14 mouse cellular contexts compared by ENCODE assay signal in genomic region chr10:22699487-22700335, GRCm38 (mm10). TPM values are rescaled to one million over a fixed set of nuclear protein-coding genes. Genes with fewer than 3 reads are reported as not detected.
DNase-seq lines count a peak whose midpoint lies in the region; ATAC-seq and TF ChIP-seq lines count a peak whose summit lies in the region.
"Had no signal": no experiment of that assay in that cellular context is flagged by ENCODE, and none has a peak within 500 bp of the region (broad histone marks: within the 10 kb centered on the region; RNA-seq: fewer than 3 reads in every experiment).

No protein-coding gene starts in this region.

- no peak for TF ChIP-seq POLR2A in cerebellum, adult 2 months (IDR thresholded peaks at IDR 0.05; ENCODE audit: borderline replicate concordance, insufficient read depth, low read length)
- TF ChIP-seq POLR2A in bone marrow macrophage, adult 2 months (IDR thresholded peaks at IDR 0.05; ENCODE audit: borderline replicate concordance, low read depth, low read length) = no peak

- ATAC-seq in midbrain, embryonic 15.5 days (replicated peaks) = 0 out of 2 replicates have a peak, but pooled peaks have one; percentile 16
- ATAC-seq in megakaryocyte-erythroid progenitor cell, adult 5-6 weeks (replicated peaks; ENCODE audit: low FRiP score, low TSS enrichment, poor library complexity, severe bottlenecking) = no peak
- ATAC-seq: forebrain, postnatal 0 days had no signal

- H3K4me2 ChIP-seq in midbrain, embryonic 15.5 days = no peak overlapping the region
- H3K4me2 ChIP-seq: embryonic facial prominence, embryonic 13.5 days had no signal

- peak overlapping the region; percentile 56 for H3K27ac ChIP-seq in cerebellum, adult 2 months (ENCODE audit: insufficient read depth, low read length)
- peak overlapping the region; percentile 82 for H3K27ac ChIP-seq in layer of hippocampus, adult 2 months
- H3K27ac ChIP-seq in bone marrow macrophage, adult 2 months (ENCODE audit: insufficient read depth, low read depth, low read length) = peak overlapping the region; percentile 50
- H3K27ac ChIP-seq in midbrain, embryonic 15.5 days = no peak overlapping the region
- H3K27ac ChIP-seq: embryonic facial prominence, embryonic 13.5 days; heart, embryonic 10.5 days; liver, embryonic 14.5 days; macrophage had no signal

- H3K9ac ChIP-seq in midbrain, embryonic 15.5 days = no peak overlapping the region
- H3K9ac ChIP-seq: embryonic facial prominence, embryonic 13.5 days; forebrain, postnatal 0 days; liver, embryonic 14.5 days had no signal

- no peaks in the 10 kb centered on the region for H3K9me3 ChIP-seq in midbrain, embryonic 15.5 days
- H3K9me3 ChIP-seq: embryonic facial prominence, embryonic 13.5 days; heart, embryonic 10.5 days had no signal

- peaks cover 40% of the 10 kb centered on the region for H3K4me1 ChIP-seq in cerebellum, adult 2 months (ENCODE audit: control insufficient read depth, insufficient read depth, low read length)
- peaks cover 33% of the 10 kb centered on the region for H3K4me1 ChIP-seq in bone marrow macrophage, adult 2 months (ENCODE audit: control insufficient read depth, insufficient read depth, low read length)
- H3K4me1 ChIP-seq in midbrain, embryonic 15.5 days = no peaks in the 10 kb centered on the region

- no peak overlapping the region for H3K4me3 ChIP-seq in cerebellum, adult 2 months (replicated peaks; ENCODE audit: insufficient read depth, low read depth, low read length)
- no peak overlapping the region for H3K4me3 ChIP-seq in layer of hippocampus, adult 2 months
- no peak overlapping the region for H3K4me3 ChIP-seq in bone marrow macrophage, adult 2 months (ENCODE audit: insufficient read depth, low read length)
- H3K4me3 ChIP-seq in midbrain, embryonic 15.5 days = no peak overlapping the region
- H3K4me3 ChIP-seq: embryonic facial prominence, embryonic 13.5 days; heart, embryonic 10.5 days had no signal

- DNase-seq in cerebellum, adult 2 months = peak in 1 of 2 experiments; percentile 44
- DNase-seq in cerebellum, adult 8-10 months = no peak
- no peak for DNase-seq in layer of hippocampus, adult 2 months (ENCODE audit: low spot score in 2 of 2)
- no peak for DNase-seq in layer of hippocampus, adult 9-11 months
- DNase-seq in testis, postnatal 10 days (ENCODE audit: low spot score) = no peak
- DNase-seq: forebrain, postnatal 0 days; kidney, postnatal 36 days had no signal

- 68% methylated on average over 19 of the region's 19 CpGs for WGBS in cerebellum, adult 2 months
- 80% methylated on average over 19 of the region's 19 CpGs for WGBS in midbrain, embryonic 15.5 days

- H3K27me3 ChIP-seq in cerebellum, adult 2 months (ENCODE audit: control insufficient read depth, insufficient read depth, low read length) = no peaks in the 10 kb centered on the region
- H3K27me3 ChIP-seq in midbrain, embryonic 15.5 days (replicated peaks) = no peaks in the 10 kb centered on the region
- H3K27me3 ChIP-seq: embryonic facial prominence, embryonic 13.5 days had no signal

- no peak for TF ChIP-seq CTCF in cerebellum, adult 2 months (IDR thresholded peaks at IDR 0.05; ENCODE audit: borderline replicate concordance, insufficient read depth, low read depth, low read length)
- no peak for TF ChIP-seq CTCF in layer of hippocampus, adult 2 months (conservative IDR thresholded peaks at IDR 0.05)
- TF ChIP-seq CTCF in bone marrow macrophage, adult 2 months (IDR thresholded peaks at IDR 0.05; ENCODE audit: low read depth, low read length) = no peak

- no peaks in the 10 kb centered on the region for H3K36me3 ChIP-seq in midbrain, embryonic 15.5 days (replicated peaks)

RNA-seq across cellular contexts. Expression of gene Tbpl1, which starts 32.0 kb away (rescaled TPM):
- polyA plus RNA-seq in cerebellum, adult 2 months (2012; rRNA removed) = 57.6 and 64.2 TPM in 2 replicates
- total RNA-seq in layer of hippocampus, adult 2 months (2021) = 10 to 100 TPM; 59.8 to 62.4 TPM
- 39.2 and 44.5 TPM in 2 replicates for polyA plus RNA-seq in bone marrow macrophage, adult 2 months (2012; ENCODE audit: insufficient read depth, insufficient read length, missing spikeins)
- 86.4 and 91.0 TPM in 2 replicates for polyA plus RNA-seq in midbrain, embryonic 15.5 days (2015; fragmentation: Nextera tagmentation; extraction: Ambion mirVana)
- 27.6 and 29.9 TPM in 2 replicates for total RNA-seq in megakaryocyte-erythroid progenitor cell, adult 5-6 weeks (2014; fragmentation: Nextera tagmentation)
- total RNA-seq in megakaryocyte-erythroid progenitor cell, adult 5-6 weeks (2017) = 27.8 and 30.8 TPM in 2 replicates

RNA-seq across cellular contexts. Expression of gene Slc2a12, which starts 54.9 kb away (rescaled TPM):
- polyA plus RNA-seq in cerebellum, adult 2 months (2012; rRNA removed) = 1.3 and 2.8 TPM in 2 replicates
- 1 to 10 TPM; 3.1 to 6.0 TPM for total RNA-seq in layer of hippocampus, adult 2 months (2021)
- not detected in 2 replicates for polyA plus RNA-seq in bone marrow macrophage, adult 2 months (2012; ENCODE audit: insufficient read depth, insufficient read length, missing spikeins)
- 6.0 and 6.2 TPM in 2 replicates for polyA plus RNA-seq in midbrain, embryonic 15.5 days (2015; fragmentation: Nextera tagmentation; extraction: Ambion mirVana)
- total RNA-seq in megakaryocyte-erythroid progenitor cell, adult 5-6 weeks (2014; fragmentation: Nextera tagmentation) = not detected in 2 replicates
- total RNA-seq in megakaryocyte-erythroid progenitor cell, adult 5-6 weeks (2017) = not detected in 2 replicates
